Mouse (Mus musculus) ES-CJ7 (cell line): ENCODE measurements around the gene Igfbp3.
A peak's percentile ranks its signal among the peaks of the same experiment; 100 is the strongest.

ENCODE experiments used
- DNase-seq: peaks from one replicate; pipeline ENCODE4 v3.0.0; 2011; ENCODE audit warnings: low read depth, low spot score

Gene Igfbp3

DNA sequence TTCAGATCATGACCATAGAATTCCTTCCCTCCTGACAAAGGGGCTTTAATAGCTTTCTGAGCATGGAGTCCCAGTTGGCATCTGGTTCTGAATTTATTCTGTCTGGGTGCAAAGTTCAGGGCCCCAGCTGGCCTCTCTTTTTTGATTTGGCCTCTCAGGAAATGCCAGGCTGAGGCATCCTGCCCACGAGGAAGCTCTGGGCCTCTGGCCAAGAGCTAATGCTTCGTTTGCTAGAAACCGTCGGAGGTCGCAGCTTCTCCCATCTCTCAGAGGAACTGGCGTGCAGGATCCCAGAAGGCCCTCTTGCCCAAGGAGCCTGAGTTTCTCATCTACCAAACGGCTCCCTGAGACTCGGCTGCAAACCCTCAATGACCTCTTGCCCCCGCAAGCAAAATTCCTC lies 2.5 kb downstream of the Igfbp3 start:
- no peak for DNase-seq

DNA sequence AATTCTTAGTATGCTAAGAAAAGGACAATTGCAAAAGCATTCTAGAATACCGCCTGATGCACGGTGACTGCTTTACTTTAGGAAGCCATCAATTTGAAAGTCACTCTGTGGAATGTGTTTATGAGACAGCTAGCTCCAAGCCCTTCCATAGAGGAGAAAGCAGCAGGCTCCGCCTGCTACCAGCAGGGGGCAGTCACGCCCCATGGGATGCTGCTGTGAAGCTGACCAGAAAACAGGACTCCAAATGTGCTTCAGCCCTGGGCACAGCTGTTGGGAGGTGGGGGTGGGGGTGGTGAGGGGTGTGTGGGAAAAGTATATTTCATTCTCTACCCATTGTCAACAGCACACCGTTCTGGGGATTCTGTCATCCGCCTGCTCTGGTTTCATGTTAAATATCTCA lies 3.4 kb downstream of the Igfbp3 start:
- peak; percentile 70 for DNase-seq

DNA sequence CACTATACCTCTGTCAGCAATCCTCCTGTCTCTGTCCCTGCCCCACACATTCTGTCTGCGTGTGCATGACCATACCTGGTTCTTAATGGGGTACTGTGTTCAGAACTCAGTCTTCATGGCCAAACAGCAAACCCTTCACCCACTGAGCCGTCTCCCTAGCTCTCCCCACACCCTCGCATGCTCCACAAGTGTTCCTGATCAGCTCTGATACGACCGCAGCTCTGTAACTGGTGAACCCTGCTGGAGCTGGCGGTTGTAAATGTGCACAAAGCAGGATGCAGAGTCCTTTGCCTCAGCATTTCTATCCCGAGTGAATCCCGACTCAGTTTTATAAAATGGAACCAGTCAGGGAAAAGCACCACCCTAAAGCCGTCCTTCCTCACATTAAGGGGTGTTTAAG lies 9.9 kb downstream of the Igfbp3 start:
- no peak for DNase-seq

DNA sequence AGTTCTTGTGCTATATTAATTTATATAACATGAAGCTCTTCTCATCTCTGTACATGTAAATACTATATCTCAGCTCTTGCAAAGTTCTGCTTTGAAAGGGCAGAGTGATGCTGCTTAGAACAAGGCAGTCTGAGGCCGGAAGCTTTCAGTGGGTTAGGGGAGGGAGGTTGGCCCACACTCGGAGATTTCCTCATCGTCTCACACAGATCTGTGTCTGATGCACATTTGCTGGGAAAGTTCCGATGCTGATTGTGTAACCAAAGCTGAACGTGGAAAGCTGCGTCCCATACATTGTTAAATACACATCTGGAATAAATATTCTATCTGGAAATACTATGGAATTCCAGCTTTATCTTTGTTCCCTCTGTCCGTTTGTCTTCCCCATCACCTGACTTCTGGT lies 11.5 kb downstream of the Igfbp3 start:
- DNase-seq = no peak

DNA sequence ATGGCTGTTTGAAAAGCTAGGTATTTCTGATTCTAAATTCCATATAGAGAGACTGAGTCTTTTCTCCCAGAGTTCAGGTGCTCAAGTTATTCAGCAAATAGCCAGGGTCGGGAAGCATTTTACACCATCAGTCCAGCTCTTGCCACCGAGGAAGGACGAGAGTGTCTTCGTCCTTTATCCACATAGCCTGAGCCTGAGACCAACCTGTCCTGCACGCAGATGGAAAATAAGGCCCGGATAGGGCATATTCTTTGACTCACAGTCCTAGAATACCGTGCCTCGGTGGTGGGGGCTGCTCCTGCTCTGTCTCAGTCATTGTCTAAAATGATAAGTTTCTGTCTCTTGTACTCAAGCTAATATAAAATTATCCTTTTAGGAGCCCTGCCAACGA lies 13.3 kb downstream of the Igfbp3 start:
- DNase-seq = no peak

DNA sequence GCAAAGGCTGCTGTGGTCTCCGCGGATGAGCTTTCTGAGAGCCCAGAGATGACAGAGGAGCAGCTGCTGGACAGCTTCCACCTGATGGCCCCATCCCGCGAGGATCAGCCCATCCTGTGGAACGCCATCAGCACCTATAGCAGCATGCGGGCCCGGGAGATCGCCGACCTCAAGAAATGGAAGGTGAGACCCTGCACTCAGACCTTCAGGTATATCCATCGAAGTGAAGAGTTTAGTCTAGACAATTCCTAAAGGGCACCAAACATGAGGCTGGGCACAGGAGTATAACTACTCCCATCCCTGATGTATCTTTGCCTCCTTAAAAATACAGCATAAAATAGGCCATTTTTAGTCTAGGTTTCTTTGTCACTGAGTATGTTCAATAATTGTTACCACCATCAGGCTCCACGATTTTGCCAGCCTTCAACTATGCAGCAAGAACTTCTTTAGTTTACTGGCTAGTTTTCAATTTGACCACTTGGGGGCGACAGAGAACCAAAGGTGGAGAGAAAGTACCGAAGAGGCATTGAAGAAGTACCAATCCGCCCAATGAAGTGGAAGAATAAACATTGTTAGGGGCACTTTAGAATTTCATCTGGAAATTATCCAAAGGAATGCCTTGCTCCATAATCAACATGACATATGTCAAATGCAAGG lies 13.9 kb downstream of the Igfbp3 start:
- DNase-seq = peak; percentile 71

DNA sequence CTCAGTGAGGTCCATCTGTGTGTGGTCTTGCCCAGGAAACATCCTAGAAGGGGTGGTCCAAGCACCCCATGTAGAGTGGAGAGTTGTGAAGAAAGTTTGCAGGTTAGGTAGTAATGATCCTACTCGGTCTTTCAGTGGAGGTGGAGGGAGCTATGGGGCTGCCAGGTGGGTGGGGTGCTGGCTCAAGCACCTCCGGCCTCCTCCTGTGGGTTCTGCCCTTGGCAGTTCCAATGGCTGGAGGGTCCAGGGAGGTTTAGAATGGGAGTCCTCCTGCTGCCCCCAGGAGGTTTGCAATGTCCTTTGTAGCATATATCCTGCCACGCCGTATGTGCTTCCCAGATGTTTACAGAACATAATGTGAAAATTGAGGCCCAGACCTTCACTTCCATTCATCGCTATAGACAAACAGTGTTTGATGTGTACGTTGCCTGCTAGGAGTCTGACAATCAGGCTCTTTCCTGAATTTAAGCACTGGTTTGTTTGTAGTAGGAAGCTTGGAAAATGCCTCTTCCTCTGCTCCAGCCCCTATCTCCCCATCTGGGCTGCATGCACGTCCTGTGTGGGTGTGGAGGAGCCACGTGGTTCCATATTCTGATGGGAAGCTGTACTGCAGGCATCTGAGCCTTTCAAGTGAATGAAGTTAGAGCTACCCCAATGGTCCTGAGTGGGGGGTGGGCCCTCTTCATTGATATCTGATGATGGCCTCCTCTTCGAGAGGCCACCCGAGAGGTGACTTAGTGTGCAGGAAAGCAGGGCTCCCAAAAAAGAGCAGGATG lies 15.1 kb downstream of the Igfbp3 start:
- no peak for DNase-seq

DNA sequence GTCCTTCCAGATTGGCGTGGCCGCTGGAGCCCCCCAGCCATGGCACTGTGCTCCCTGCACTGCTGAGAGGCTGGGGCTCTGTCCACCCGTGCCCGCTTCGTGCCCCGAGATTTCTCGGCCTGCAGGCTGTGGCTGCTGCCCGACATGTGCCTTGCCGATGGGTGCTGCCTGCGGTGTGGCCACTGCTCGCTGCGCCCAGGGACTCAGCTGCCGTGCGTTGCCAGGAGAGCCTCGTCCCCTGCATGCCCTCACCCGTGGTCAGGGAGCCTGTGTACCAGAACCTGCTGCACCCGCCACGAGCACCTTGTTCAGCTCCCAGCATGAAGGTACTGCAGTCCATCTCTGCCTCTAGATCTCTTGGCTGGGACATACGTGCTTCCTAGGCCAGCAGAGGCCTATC lies 15.7 kb downstream of the Igfbp3 start:
- DNase-seq = no peak

DNA sequence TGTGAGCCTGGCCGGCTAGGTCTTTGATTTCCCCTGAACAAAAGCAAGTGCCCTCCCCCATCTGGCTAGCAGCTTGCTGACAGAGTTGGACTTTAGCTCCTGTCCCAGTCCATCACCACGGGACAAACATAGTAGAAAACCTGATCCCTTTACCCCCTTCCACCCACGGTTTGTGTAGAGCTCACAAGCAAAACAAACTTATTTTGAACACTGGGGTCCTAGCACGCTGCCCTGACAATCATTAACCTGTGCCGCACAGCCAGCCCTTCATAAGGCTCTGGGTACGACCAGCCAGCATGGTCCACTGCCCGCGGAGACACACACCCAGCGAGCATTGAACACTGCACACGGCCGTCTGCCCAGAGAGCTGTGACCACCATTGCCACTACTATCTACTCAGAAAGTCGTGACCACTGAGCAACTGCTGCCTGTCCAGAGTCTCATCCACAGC lies 16.2 kb downstream of the Igfbp3 start, which contains the start of gene Igfbp1:
Gene Igfbp1 (plus strand): TSS at position 292 of the 451 bp plus-strand sequence.
- DNase-seq = no peak

DNA sequence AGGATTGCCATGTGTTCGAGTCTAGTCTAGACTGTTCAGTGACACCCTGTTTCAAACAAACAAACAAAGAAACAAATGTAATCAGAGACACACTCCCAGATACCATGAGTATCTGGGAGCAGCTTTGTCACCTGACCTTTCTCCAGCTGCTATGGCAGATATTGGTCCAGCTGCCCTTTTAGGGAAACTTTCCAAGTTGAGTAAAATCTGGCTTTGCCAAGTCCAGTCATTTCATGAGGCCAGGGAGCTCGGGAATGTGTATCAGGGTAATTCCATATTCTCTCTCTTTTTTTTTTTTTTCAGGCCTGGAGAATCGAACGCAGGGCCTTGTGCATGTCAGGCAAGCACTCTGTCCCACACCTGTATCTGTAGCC lies 18.4 kb downstream of the Igfbp3 start:
- no peak for DNase-seq

DNA sequence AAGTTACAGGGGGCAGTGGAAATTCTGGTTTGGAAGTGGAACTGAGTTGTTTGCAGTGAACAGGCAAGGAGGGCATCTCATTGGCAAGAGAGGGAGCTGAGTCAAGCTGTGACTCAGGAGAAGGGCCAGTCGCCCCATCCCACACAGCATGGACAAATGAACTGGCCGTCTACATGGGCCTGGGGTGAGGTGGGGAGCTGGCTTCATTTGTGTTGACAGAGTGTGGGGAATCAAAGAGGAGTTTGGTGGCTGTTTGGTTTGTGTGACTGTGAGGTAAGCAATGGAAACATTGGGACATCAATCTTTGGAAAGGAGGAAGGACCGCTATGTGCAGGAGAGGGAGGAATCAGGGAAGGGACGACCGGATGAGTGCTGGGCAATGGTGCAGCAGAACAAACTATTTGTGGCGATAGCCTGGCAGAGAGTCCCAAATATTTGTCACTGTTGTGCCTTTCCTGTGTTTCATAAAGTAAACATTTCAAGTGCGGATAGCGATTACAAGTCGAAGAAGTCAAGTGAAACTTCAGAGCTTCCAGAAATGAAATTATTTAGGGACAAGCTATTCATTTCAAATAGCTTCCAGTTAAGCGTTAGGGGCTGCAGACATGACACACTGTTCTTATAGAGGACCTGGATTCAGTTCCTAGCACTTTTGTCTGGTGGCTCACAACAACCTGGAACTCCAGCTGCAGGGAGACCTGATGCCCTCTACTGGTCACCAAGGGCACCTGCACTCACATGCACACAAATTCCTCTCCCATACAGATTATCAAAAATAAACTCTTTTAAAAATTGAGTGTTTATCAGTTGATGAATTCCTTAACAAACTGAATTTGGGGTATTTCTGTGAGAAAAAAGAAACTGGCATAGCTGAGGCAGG lies 19.1 kb downstream of the Igfbp3 start:
- no peak for DNase-seq

DNA sequence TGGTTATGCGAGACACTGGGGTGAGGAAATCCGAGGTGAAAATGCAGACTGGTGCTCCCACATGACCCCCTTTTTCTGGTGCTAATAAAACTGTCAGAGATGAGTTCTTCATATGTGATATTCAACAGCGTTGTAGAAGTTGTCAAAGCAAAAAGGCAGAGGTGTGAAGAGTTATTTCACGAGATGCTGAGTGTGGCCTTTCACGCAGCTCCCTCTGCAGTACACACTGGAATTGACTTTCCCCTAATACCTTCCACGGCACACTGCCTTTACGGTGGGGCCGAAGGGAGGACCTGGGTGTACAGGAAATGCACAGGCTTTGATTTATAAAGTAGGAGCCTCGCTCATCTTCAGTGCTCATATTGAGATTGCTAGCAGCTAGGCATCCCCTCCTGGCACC lies 20.6 kb downstream of the Igfbp3 start:
- no peak for DNase-seq

DNA sequence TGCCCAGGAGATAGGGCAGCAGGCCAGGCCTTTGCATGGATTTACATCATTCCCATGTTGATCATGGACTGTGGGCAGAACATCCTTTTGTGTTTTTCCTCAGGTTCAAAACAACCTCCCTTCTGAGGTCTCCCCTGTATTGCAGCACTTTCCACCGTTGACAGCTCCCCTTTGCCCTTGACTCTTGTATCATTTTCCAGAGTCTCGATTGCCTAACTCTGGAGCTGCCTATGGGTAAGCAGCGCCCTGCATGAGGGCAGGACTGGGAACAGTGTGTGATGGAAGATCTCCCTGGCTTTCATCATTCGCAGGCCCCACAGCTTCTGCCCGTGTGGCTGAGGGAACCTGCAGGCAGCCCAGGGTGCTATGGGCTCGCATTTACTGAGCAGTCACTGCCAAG lies 21.0 kb downstream of the Igfbp3 start:
- no peak for DNase-seq

DNA sequence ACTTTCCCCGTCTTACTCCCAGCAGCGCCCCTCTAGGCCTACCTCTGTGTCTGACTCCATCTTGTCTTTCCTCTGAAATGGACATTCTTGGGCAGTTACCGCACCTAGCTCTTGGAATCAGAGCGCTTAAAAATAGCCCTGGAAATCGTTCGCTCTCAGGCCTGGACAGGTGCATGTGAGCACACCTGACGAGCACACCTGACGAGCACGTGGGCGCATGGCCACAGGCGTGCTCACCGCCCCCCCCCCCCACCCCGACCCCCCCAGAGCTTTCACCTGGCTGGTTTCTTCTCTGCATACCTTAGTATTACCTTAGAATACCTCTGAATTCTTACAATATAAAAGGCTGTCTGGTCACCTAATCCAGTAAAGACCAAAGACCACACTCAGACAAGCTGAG lies 25.3 kb downstream of the Igfbp3 start, which contains the start of gene Gm11985:
Gene Gm11985 (minus strand): TSS at position 101 of the 400 bp plus-strand sequence.
- DNase-seq = no peak

DNA sequence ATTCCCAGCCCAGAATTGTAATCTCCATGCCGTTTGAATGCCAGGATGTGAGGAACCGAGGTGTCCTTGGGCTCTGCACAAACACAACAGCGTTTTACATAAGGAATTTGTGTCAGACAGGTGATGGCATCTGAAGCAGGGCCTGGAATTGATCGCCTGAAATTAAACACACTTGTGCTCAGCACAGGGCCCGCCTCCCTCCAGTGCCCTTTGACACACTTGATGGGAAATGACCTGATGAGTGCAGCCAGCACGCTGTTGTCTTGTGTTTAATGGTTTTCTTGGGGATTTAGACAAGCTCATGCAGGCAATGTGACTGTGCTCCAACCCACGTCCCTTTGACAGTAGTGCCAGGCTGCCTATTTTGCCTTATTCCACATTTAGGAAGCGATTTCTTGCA lies 26.3 kb downstream of the Igfbp3 start:
- no peak for DNase-seq

DNA sequence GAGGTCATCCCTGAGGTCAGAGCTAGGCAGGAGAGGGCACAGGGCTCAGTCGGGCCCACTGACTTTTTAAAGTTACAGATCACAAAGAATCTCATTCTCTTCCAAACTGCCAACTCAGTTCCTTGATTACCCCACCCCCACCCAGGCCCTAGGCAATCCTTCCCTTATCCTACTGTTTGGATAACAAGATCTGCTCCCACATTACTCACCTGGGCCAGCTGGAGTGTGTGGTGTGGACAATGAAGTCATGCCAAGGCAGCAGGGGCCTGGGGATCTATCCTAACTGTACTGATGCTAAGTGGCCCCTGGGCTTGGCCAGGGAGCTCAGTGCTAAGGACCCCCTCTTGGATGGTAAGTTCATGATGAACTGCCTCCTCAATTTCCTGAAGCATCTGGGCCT lies 29.3 kb downstream of the Igfbp3 start:
- DNase-seq = no peak

DNA sequence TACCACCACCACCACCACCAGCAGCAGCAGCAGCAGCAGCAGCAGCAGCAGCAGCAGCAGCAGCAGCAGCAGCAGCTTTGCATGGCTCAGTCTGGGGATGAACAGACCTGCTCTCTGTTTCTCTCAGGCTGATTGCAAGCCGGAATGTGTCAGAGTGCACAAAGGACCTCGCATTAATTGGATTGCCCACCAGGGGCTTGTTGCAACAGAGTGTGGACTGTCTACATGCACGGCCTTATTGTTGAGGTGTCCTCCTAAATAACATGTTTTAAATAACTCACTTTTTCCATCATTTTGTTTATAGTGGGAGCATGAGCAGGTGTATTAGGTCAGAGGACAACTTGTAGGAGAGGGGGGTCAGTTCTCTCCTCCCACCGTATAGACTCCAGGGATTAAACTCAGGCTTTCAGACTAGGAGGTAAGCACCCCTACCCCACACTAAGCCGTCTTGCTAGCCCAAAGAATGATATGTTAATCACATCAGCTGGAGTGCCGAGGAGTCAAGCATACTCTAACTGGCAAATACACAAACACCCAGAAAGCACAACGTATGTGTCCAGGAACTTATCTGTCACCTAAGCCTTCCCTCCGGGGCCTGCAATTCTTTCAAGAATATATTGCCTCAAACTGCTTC lies 31.2 kb downstream of the Igfbp3 start:
- DNase-seq = no peak

DNA sequence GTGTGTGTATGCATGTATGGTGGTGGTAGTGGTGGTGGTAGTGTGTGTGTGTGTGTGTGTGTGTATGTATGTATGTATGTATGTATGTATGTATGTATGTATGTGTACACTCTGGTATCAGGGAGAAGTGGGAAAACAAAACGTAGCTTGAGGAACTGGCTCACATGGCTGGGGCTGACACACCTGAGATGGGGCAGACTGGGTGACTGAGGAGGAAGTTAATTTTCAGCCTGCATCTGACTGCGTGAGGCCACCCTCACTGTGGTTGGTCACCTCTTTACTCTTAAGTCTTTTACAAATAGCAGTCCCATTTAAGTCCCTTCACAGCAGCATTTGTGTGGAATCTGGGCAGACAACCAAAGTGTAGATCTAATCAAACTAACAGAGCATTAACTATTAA lies 34.4 kb downstream of the Igfbp3 start:
- DNase-seq = no peak

DNA sequence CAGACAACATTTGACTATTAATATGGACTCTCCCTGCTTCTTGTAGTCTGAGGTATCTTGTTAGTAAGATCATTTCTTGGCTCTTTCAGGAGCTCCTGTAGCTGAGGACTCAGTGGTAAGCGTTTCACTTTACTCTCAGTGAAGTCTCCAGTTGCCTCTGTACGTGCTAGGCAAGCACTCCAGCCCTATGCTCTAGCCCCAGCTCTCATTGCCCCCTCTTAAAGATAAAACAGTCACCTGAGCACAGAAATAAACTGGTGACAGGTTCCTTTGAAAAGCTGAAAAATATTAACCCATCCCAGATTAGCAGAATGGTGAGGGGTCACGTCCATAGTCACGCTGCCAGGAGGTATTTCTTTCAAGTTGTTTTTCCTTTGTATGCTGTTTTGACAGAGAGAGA lies 35.0 kb downstream of the Igfbp3 start:
- DNase-seq = no peak

DNA sequence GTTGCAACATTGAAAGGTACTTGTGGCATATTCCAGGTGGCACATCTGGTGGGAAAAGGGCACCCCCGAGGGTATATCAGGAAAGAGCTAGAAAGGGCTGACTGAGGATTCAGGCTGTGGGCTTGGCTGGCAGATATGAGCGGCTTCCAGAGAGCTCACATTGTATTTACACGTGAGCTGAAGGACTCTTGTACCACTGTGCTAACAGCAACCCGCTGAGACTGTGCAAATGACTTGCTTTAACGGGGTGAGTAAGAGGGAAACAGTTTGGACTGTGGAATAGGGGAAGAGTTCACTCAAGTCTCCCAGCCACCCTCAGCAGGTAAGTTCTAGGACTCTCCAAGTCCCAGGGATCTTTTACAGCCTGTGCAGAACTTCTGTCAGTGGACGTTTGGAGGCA lies 40.1 kb downstream of the Igfbp3 start:
- no peak for DNase-seq

DNA sequence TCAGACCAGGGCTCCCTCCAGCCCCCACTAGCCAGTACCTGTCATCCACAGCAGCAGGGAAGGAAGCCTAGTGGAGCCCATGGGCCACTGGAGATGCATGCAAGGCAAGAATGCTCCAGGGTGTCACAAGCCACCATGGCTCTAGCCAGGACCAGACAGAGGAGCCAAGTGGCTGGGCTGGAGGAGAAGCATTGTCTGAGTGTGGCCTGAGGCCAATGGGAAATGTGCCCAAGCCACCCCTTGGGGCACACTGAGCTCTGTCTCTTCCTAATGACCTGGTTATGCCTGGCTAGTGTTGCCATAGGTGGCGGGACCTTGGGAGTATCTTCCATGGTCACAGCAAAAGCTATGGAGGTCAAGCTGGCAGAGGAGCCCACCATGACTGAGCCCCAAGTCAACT lies 44.1 kb downstream of the Igfbp3 start:
- no peak for DNase-seq

DNA sequence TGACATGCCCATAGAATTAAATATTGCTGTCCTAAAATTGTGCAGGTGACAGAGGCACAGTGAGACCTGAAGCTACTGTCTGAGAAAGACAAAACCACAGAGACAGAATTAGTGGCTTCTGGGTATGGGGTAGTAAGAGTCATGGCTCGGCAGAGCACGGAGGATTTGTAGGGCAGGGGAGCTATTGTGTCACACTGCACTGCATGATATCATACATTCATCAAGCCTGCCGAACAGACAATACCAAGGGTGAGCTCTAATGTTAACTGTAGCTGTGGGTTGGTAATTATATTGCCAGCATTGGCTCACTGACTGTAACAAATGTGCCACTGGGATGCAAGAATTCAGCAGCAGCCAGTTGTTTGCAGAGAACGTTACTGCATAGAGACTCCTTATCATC lies 49.3 kb downstream of the Igfbp3 start:
- DNase-seq = no peak
